Mouse (Mus musculus): Measurements from ENCODE around the gene Wdr60. TPM values are rescaled to one million over a fixed set of nuclear protein-coding genes. Genes with fewer than 3 reads are reported as not detected.
A peak's percentile ranks its signal among the peaks of the same experiment; 100 is the strongest.

Wdr60 gene
- 17.3 and 17.7 TPM in 2 replicates for polyA plus RNA-seq (2016; fragmentation: Nextera tagmentation; extraction: Ambion mirVana)

DNA sequence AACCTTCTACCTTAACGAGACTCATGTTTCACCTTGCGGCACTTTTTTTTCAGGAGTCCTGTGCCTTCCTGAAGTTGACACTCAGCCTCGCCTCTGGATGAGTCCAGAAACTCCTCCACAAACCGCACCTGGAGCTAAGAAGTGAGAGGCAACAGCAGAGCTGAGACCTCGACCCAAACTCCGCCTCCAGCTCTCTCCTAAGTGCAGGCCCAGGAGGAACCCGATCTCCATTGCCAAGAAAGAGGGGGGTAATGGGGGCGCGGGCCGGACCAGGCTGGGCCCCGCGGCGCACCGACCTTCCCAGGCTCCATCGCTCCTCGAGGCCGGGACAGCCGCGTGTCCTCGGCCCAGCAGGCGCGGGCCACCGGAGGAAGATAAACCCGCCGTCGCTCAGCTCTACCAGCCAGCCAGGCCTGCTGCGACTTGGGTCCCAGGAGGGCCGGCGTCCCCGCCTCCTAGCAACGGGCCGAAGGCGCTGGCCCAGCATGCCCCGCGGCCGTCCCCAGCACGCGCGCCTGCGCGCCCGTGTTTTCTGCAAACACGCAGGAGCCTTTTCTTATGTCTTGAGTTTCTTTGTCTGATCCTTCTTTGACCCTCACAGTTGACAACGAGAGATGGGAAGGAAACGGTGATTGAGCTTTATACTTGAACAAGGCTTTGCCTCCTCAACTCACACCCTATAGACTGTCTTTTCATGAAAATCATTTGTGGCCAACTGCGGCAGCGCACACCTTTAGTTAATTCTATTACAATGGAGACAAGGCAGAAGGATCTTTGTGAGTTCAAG lies at the start of gene Wdr60:
Gene Wdr60 (minus strand): TSS at position 468 of the 787 bp plus-strand sequence.
- Histone ChIP-seq H3K9me3 (no peaks in the 10 kb centered on the region), H3K4me3 (peak within 1 kb of the TSS; percentile 62), H3K36me3 (no peaks in the 10 kb centered on the region), H3K27me3 (replicated peaks) (no peaks in the 10 kb centered on the region), H3K4me1 (no peaks in the 10 kb centered on the region), H3K27ac (0 out of 2 replicates have a peak within 1 kb of the TSS, but pooled peaks have one; percentile 21), H3K4me2 (replicated peaks) (peak within 1 kb of the TSS; percentile 73), H3K9ac (peak within 1 kb of the TSS; percentile 73)
- whole genome bisulfite sequencing = 4% methylated on average over 47 of the region's 47 CpGs
- ATAC-seq (ENCODE audit: low FRiP score, low read depth) = peak; percentile 99

- Histone ChIP-seq H3K4me1 (no peaks in the 10 kb centered on the region), H3K36me3 (no peaks in the 10 kb centered on the region), H3K27ac (no peak overlapping the region), H3K27me3 (replicated peaks) (no peaks in the 10 kb centered on the region), H3K4me2 (replicated peaks) (no peak overlapping the region), H3K9me3 (no peaks in the 10 kb centered on the region), H3K9ac (no peak overlapping the region), H3K4me3 (no peak overlapping the region)
- 67% methylated on average over 2 of the region's 2 CpGs for WGBS
- no peak for ATAC-seq (ENCODE audit: low FRiP score, low read depth)
Observed at GRCm38 (mm10) chr12:116308612-116309011, 45.8 kb upstream of the Wdr60 start.

DNA sequence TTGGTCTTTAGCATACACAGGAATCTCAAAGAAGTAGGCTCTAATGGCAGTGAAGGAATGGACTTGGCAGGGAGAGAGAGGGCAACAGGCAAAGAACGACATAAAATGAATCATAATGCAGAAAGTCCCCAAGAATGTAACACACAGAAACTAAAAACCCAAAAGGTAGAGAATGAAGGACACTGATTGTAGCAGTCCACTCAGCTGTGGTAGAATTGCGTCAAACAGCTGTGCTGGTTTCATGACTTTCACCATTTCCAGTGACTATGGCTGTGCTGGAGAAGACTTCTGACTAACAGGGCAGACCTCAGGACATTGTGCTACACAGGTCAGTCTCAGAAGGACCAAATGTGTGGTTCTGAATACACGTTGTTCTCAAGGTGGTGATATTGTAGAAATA lies 45.0 kb upstream of the Wdr60 start:
- no peaks in the 10 kb centered on the region for H3K4me1 ChIP-seq

GRCm38 (mm10) chr12:116306042-116306441 lies 43.2 kb upstream of the Wdr60 start:
- Histone ChIP-seq H3K9ac (no peak overlapping the region), H3K27me3 (replicated peaks) (no peaks in the 10 kb centered on the region), H3K27ac (no peak overlapping the region), H3K4me1 (no peaks in the 10 kb centered on the region), H3K4me3 (no peak overlapping the region), H3K4me2 (replicated peaks) (no peak overlapping the region), H3K36me3 (no peaks in the 10 kb centered on the region), H3K9me3 (no peaks in the 10 kb centered on the region)
- WGBS = 79% methylated on average over 1 of the region's 1 CpGs
- ATAC-seq (ENCODE audit: low FRiP score, low read depth) = no peak

More for the DNA sequence above, 45.0 kb upstream of the Wdr60 start:
- 90% methylated on average over 3 of the region's 3 CpGs for WGBS
- Histone ChIP-seq H3K9me3 (no peaks in the 10 kb centered on the region), H3K27me3 (replicated peaks) (no peaks in the 10 kb centered on the region), H3K4me2 (replicated peaks) (no peak overlapping the region), H3K4me3 (no peak overlapping the region), H3K9ac (no peak overlapping the region), H3K27ac (no peak overlapping the region), H3K36me3 (no peaks in the 10 kb centered on the region)
- ATAC-seq (ENCODE audit: low FRiP score, low read depth) = no peak

DNA sequence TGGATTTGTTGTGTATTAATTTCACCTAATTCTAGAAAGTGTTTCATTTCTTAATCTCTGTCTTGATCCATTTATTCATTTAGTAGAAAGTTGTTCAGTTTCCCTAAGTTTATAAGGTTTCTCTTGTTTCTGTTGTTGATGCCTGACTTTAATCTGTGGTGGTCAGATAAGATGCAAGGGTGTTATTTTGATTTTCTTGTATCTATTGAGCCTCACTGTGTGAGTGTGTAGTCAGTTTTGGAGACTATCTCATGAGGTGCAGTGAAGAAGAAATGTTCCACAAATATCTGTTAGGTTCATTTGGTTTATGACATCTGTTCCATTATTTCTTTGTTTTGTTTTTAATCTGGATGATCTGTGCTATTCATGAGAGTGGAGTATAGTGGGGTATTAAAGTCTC lies 39.4 kb upstream of the Wdr60 start:
- no peak overlapping the region for H3K9ac ChIP-seq
- no peak overlapping the region for H3K4me3 ChIP-seq
- H3K27me3 ChIP-seq (replicated peaks) = no peaks in the 10 kb centered on the region
- H3K27ac ChIP-seq = no peak overlapping the region
- no peak for ATAC-seq (ENCODE audit: low FRiP score, low read depth)
- no peak overlapping the region for H3K4me2 ChIP-seq (replicated peaks)
- no peaks in the 10 kb centered on the region for H3K9me3 ChIP-seq
- H3K4me1 ChIP-seq = no peaks in the 10 kb centered on the region
- no peaks in the 10 kb centered on the region for H3K36me3 ChIP-seq

GRCm38 (mm10) chr12:116299906-116300305 lies 37.1 kb upstream of the Wdr60 start:
- no peak for ATAC-seq (ENCODE audit: low FRiP score, low read depth)
- Histone ChIP-seq H3K36me3 (no peaks in the 10 kb centered on the region), H3K9me3 (no peaks in the 10 kb centered on the region), H3K27ac (no peak overlapping the region), H3K4me1 (no peaks in the 10 kb centered on the region), H3K27me3 (replicated peaks) (no peaks in the 10 kb centered on the region), H3K4me2 (replicated peaks) (no peak overlapping the region), H3K4me3 (no peak overlapping the region), H3K9ac (no peak overlapping the region)
- WGBS = 91% methylated on average over 2 of the region's 2 CpGs

GRCm38 (mm10) chr12:116293599-116294292 lies 30.9 kb upstream of the Wdr60 start:
- 87% methylated on average over 4 of the region's 4 CpGs for WGBS
- no peak for ATAC-seq (ENCODE audit: low FRiP score, low read depth)

DNA sequence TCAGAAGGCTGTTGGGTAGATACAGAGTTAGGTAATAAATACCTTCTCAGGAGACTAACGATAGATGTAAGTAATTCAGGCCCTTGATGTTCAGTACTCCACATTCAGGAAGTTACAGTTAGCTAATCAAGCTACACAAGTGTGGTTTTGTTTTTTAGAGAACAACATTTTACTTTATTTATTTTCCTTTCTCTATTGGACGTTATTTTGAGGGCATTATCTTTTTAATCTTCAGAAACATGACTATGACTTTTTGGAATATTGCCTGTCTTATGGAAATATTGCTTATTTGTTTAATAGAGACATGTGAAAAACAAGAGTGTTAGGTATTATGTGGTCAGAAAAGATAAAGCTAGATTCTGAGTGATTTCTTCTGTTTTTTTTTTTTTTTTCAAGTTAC lies 30.4 kb upstream of the Wdr60 start:
- H3K36me3 ChIP-seq = no peaks in the 10 kb centered on the region
- H3K27me3 ChIP-seq (replicated peaks) = no peaks in the 10 kb centered on the region
- no peak overlapping the region for H3K4me3 ChIP-seq
- no peak overlapping the region for H3K4me2 ChIP-seq (replicated peaks)
- H3K4me1 ChIP-seq = no peaks in the 10 kb centered on the region
- no peak overlapping the region for H3K9ac ChIP-seq
- no peak overlapping the region for H3K27ac ChIP-seq
- no peak for ATAC-seq (ENCODE audit: low FRiP score, low read depth)
- H3K9me3 ChIP-seq = no peaks in the 10 kb centered on the region
- WGBS = 81% methylated on average over 2 of the region's 2 CpGs

More at GRCm38 (mm10) chr12:116293599-116294292, 30.9 kb upstream of the Wdr60 start:
- H3K9me3 ChIP-seq = no peaks in the 10 kb centered on the region
- no peaks in the 10 kb centered on the region for H3K27me3 ChIP-seq (replicated peaks)
- no peaks in the 10 kb centered on the region for H3K36me3 ChIP-seq
- H3K4me2 ChIP-seq (replicated peaks) = no peak overlapping the region
- H3K4me1 ChIP-seq = no peaks in the 10 kb centered on the region
- H3K27ac ChIP-seq = no peak overlapping the region
- H3K9ac ChIP-seq = no peak overlapping the region
- no peak overlapping the region for H3K4me3 ChIP-seq

GRCm38 (mm10) chr12:116283511-116283910 lies 20.7 kb upstream of the Wdr60 start:
- ATAC-seq (ENCODE audit: low FRiP score, low read depth) = no peak
- Histone ChIP-seq H3K4me3 (no peak overlapping the region), H3K9ac (no peak overlapping the region), H3K27me3 (replicated peaks) (no peaks in the 10 kb centered on the region), H3K27ac (no peak overlapping the region), H3K36me3 (no peaks in the 10 kb centered on the region), H3K4me1 (peaks cover 10% of the 10 kb centered on the region), H3K4me2 (replicated peaks) (no peak overlapping the region), H3K9me3 (no peaks in the 10 kb centered on the region)
- WGBS = 88% methylated on average over 2 of the region's 2 CpGs

DNA sequence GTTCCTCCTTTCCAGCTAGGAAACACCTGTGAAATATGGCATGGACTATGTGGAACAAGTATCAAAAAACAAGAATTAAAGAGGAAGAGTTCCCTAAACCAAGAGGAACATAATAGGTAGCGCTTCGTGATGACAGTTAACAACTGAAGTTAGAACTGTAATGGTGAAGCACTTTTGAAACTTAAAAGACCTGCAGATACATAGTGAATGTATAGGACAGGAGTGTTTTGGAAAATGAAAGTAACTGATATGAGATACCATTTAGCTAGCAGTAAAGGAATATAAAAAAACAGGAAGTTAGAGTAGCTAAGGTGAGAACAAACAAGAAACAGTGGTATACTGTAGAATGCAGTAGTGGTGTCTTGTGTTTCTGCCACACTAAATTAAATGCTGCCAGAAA lies 20.0 kb upstream of the Wdr60 start:
- H3K4me1 ChIP-seq = peaks cover 10% of the 10 kb centered on the region
- H3K27ac ChIP-seq = no peak overlapping the region
- no peak overlapping the region for H3K9ac ChIP-seq
- ATAC-seq (ENCODE audit: low FRiP score, low read depth) = no peak
- no peaks in the 10 kb centered on the region for H3K36me3 ChIP-seq
- no peak overlapping the region for H3K4me2 ChIP-seq (replicated peaks)
- H3K4me3 ChIP-seq = no peak overlapping the region
- no peaks in the 10 kb centered on the region for H3K9me3 ChIP-seq
- 95% methylated on average over 2 of the region's 2 CpGs for WGBS
- no peaks in the 10 kb centered on the region for H3K27me3 ChIP-seq (replicated peaks)

DNA sequence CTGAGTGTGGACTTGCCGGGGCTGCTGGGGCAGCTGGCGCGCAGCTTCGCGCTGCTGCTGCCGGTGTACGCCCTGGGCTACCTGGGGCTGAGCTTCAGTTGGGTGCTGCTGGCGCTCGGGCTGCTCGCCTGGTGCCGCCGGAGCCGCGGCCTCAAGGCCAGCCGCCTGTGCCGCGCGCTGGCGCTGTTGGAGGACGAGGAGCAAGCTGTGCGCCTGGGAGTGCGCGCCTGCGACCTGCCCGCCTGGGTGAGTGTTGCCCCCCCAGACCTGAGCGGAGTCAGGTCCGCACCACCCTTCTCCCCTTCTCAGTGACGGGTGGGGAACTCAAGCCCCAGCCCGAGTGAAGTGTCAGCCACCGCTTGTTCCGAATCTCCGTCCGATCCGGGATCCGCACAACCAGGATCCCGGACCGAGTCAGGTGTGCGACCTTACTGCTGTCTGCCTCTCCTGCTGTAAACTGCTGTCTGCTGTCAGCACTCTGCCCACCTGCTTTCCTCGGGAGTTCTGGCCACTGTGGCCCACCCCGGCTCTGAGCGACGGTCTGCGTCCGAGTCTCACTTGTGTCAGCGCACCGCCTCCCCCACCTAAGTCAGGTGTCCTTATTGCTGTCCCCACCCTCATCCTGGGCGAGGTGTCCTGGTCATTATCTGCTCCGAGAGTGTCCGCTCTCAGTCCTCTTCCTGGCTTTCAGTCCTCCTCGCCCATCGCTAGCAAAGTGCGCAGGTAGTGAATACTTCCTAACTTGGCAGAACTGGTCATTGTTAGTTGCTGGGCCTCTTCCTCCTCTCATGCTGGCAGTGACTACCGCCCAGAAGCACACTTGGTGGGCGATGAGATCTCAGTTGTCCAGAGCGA lies 18.8 kb upstream of the Wdr60 start:
- peak overlapping the region; percentile 79 for H3K4me3 ChIP-seq
- H3K36me3 ChIP-seq = no peaks in the 10 kb centered on the region
- H3K27ac ChIP-seq = peak overlapping the region; percentile 93
- H3K9me3 ChIP-seq = no peaks in the 10 kb centered on the region
- H3K9ac ChIP-seq = peak overlapping the region; percentile 90
- no peak; the same call in none of the 2 replicates for ATAC-seq (ENCODE audit: low FRiP score, low read depth)
- peaks cover 10% of the 10 kb centered on the region for H3K4me1 ChIP-seq
- no peaks in the 10 kb centered on the region for H3K27me3 ChIP-seq (replicated peaks)
- WGBS = under 1% methylated on average over 55 of the region's 55 CpGs
- peak overlapping the region; percentile 93 for H3K4me2 ChIP-seq (replicated peaks)

All from neural tube, embryonic 12.5 days (tissue).